Mouse (Mus musculus) urinary bladder, postnatal 4 days (tissue): ENCODE results near the gene Tnp1.

Experiments
- DNase-seq, 2 experiments: peaks; one replicate each; pipeline ENCODE4 v3.0.0; 2021 to 2022; ENCODE audit warnings: low spot score in 2 of 2

Gene Tnp1

GRCm38 (mm10) chr1:73015731-73016130, at the start of gene Tnp1:
Gene Tnp1, minus strand, starts transcription at chr1:73015909.
- DNase-seq, result no peak

GRCm38 (mm10) chr1:73064336-73064735, 48.6 kb upstream of the Tnp1 start:
- no peak for DNase-seq

- DNase-seq, result no peak
These were observed 46.0 kb upstream of the Tnp1 start for GRCm38 (mm10) chr1:73061491-73062233.

- DNase-seq, result no peak
These were observed 44.6 kb upstream of the Tnp1 start for GRCm38 (mm10) chr1:73060271-73060670.

- DNase-seq, result no peak
These were observed 40.7 kb upstream of the Tnp1 start for GRCm38 (mm10) chr1:73056266-73057001.

- DNase-seq, result no peak
These were observed 40.1 kb upstream of the Tnp1 start for GRCm38 (mm10) chr1:73055820-73056219.

GRCm38 (mm10) chr1:73055206-73055605, 39.5 kb upstream of the Tnp1 start:
- DNase-seq, result no peak

GRCm38 (mm10) chr1:73053545-73054326, 38.0 kb upstream of the Tnp1 start:
- no peak for DNase-seq

- DNase-seq, result no peak
These were observed 31.4 kb upstream of the Tnp1 start for GRCm38 (mm10) chr1:73046896-73047672.

GRCm38 (mm10) chr1:73045948-73046685, 30.4 kb upstream of the Tnp1 start:
- DNase-seq, result no peak

- no peak for DNase-seq
These were observed 28.0 kb upstream of the Tnp1 start for GRCm38 (mm10) chr1:73043671-73044070.

- DNase-seq, result no peak
These were observed 25.1 kb upstream of the Tnp1 start for GRCm38 (mm10) chr1:73040691-73041425.

GRCm38 (mm10) chr1:73038532-73038931, 22.8 kb upstream of the Tnp1 start:
- DNase-seq, result no peak

GRCm38 (mm10) chr1:73036536-73036935, 20.8 kb upstream of the Tnp1 start:
- no peak for DNase-seq

GRCm38 (mm10) chr1:73035726-73036125, 20.0 kb upstream of the Tnp1 start:
- no peak for DNase-seq

GRCm38 (mm10) chr1:73032491-73032890, 16.8 kb upstream of the Tnp1 start:
- no peak for DNase-seq

- no peak for DNase-seq
These were observed 13.0 kb upstream of the Tnp1 start for GRCm38 (mm10) chr1:73028741-73029140.

- no peak for DNase-seq
These were observed 11.7 kb upstream of the Tnp1 start for GRCm38 (mm10) chr1:73027381-73027780.

GRCm38 (mm10) chr1:73026786-73027299, 11.1 kb upstream of the Tnp1 start:
- no peak for DNase-seq

GRCm38 (mm10) chr1:73026157-73026556, 10.4 kb upstream of the Tnp1 start:
- no peak for DNase-seq
